Mouse (Mus musculus): ENCODE data around the gene Filip1. TPM values are rescaled to one million over a fixed set of nuclear protein-coding genes. Genes with fewer than 3 reads are reported as not detected.

The Filip1 gene
- total RNA-seq, 1 experiment from 2014 or later, result 0.35 TPM

GRCm38 (mm10) chr9:79993066-79993465 lies 19.6 kb downstream of the Filip1 start:
- ATAC-seq (replicated peaks in 1 of 2; ENCODE audit: insufficient read depth in 1 of 2, low FRiP score in 2 of 2, low TSS enrichment in 1 of 2, low read depth in 1 of 2, poor library complexity in 2 of 2, severe bottlenecking in 2 of 2), result no peak

- no peak for ATAC-seq (replicated peaks in 1 of 2; ENCODE audit: insufficient read depth in 1 of 2, low FRiP score in 2 of 2, low TSS enrichment in 1 of 2, low read depth in 1 of 2, poor library complexity in 2 of 2, severe bottlenecking in 2 of 2)
Observed at GRCm38 (mm10) chr9:79990456-79991017, 22.1 kb downstream of the Filip1 start.

- no peak for ATAC-seq (replicated peaks in 1 of 2; ENCODE audit: insufficient read depth in 1 of 2, low FRiP score in 2 of 2, low TSS enrichment in 1 of 2, low read depth in 1 of 2, poor library complexity in 2 of 2, severe bottlenecking in 2 of 2)
Observed at GRCm38 (mm10) chr9:79989703-79990102, 22.9 kb downstream of the Filip1 start.

GRCm38 (mm10) chr9:79989061-79989460 lies 23.6 kb downstream of the Filip1 start:
- no peak for ATAC-seq (replicated peaks in 1 of 2; ENCODE audit: insufficient read depth in 1 of 2, low FRiP score in 2 of 2, low TSS enrichment in 1 of 2, low read depth in 1 of 2, poor library complexity in 2 of 2, severe bottlenecking in 2 of 2)

- no peak for ATAC-seq (replicated peaks in 1 of 2; ENCODE audit: insufficient read depth in 1 of 2, low FRiP score in 2 of 2, low TSS enrichment in 1 of 2, low read depth in 1 of 2, poor library complexity in 2 of 2, severe bottlenecking in 2 of 2)
Observed at GRCm38 (mm10) chr9:79983244-79983643, 29.4 kb downstream of the Filip1 start.

GRCm38 (mm10) chr9:79979274-79979673 lies 33.4 kb downstream of the Filip1 start:
- no peak for ATAC-seq (replicated peaks in 1 of 2; ENCODE audit: insufficient read depth in 1 of 2, low FRiP score in 2 of 2, low TSS enrichment in 1 of 2, low read depth in 1 of 2, poor library complexity in 2 of 2, severe bottlenecking in 2 of 2)

- peak in 1 of 2 experiments; percentile 33; a peak in 1 of 4 replicates for ATAC-seq (replicated peaks in 1 of 2; ENCODE audit: insufficient read depth in 1 of 2, low FRiP score in 2 of 2, low TSS enrichment in 1 of 2, low read depth in 1 of 2, poor library complexity in 2 of 2, severe bottlenecking in 2 of 2)
Observed at GRCm38 (mm10) chr9:79978228-79979024, 34.2 kb downstream of the Filip1 start.

- peak; percentile 79 to 83 for ATAC-seq (replicated peaks in 1 of 2; ENCODE audit: insufficient read depth in 1 of 2, low FRiP score in 2 of 2, low TSS enrichment in 1 of 2, low read depth in 1 of 2, poor library complexity in 2 of 2, severe bottlenecking in 2 of 2)
Observed at GRCm38 (mm10) chr9:79977549-79977971, 35.1 kb downstream of the Filip1 start.

- no peak for ATAC-seq (replicated peaks in 1 of 2; ENCODE audit: insufficient read depth in 1 of 2, low FRiP score in 2 of 2, low TSS enrichment in 1 of 2, low read depth in 1 of 2, poor library complexity in 2 of 2, severe bottlenecking in 2 of 2)
Observed at GRCm38 (mm10) chr9:79976789-79977188, 35.9 kb downstream of the Filip1 start.

GRCm38 (mm10) chr9:79975121-79975520 lies 37.5 kb downstream of the Filip1 start:
- ATAC-seq (replicated peaks in 1 of 2; ENCODE audit: insufficient read depth in 1 of 2, low FRiP score in 2 of 2, low TSS enrichment in 1 of 2, low read depth in 1 of 2, poor library complexity in 2 of 2, severe bottlenecking in 2 of 2), result no peak

- ATAC-seq (replicated peaks in 1 of 2; ENCODE audit: insufficient read depth in 1 of 2, low FRiP score in 2 of 2, low TSS enrichment in 1 of 2, low read depth in 1 of 2, poor library complexity in 2 of 2, severe bottlenecking in 2 of 2), result no peak
Observed at GRCm38 (mm10) chr9:79973582-79973981, 39.1 kb downstream of the Filip1 start.

GRCm38 (mm10) chr9:79972705-79973104 lies 39.9 kb downstream of the Filip1 start:
- ATAC-seq (replicated peaks in 1 of 2; ENCODE audit: insufficient read depth in 1 of 2, low FRiP score in 2 of 2, low TSS enrichment in 1 of 2, low read depth in 1 of 2, poor library complexity in 2 of 2, severe bottlenecking in 2 of 2), result no peak

- peak in 1 of 2 experiments; percentile 61; a peak in 3 of 4 replicates for ATAC-seq (replicated peaks in 1 of 2; ENCODE audit: insufficient read depth in 1 of 2, low FRiP score in 2 of 2, low TSS enrichment in 1 of 2, low read depth in 1 of 2, poor library complexity in 2 of 2, severe bottlenecking in 2 of 2)
Observed at GRCm38 (mm10) chr9:79971619-79972018, 41.0 kb downstream of the Filip1 start.

GRCm38 (mm10) chr9:79970659-79971118 lies 42.0 kb downstream of the Filip1 start:
- peak; percentile 72 to 81 for ATAC-seq (replicated peaks in 1 of 2; ENCODE audit: insufficient read depth in 1 of 2, low FRiP score in 2 of 2, low TSS enrichment in 1 of 2, low read depth in 1 of 2, poor library complexity in 2 of 2, severe bottlenecking in 2 of 2)

- ATAC-seq (replicated peaks in 1 of 2; ENCODE audit: insufficient read depth in 1 of 2, low FRiP score in 2 of 2, low TSS enrichment in 1 of 2, low read depth in 1 of 2, poor library complexity in 2 of 2, severe bottlenecking in 2 of 2), result no peak
Observed at GRCm38 (mm10) chr9:79969544-79969943, 43.1 kb downstream of the Filip1 start.

GRCm38 (mm10) chr9:79966711-79967487 lies 45.8 kb downstream of the Filip1 start:
- ATAC-seq (replicated peaks in 1 of 2; ENCODE audit: insufficient read depth in 1 of 2, low FRiP score in 2 of 2, low TSS enrichment in 1 of 2, low read depth in 1 of 2, poor library complexity in 2 of 2, severe bottlenecking in 2 of 2), result no peak

- ATAC-seq (replicated peaks in 1 of 2; ENCODE audit: insufficient read depth in 1 of 2, low FRiP score in 2 of 2, low TSS enrichment in 1 of 2, low read depth in 1 of 2, poor library complexity in 2 of 2, severe bottlenecking in 2 of 2), result no peak
Observed at GRCm38 (mm10) chr9:79965600-79966392, 46.9 kb downstream of the Filip1 start.
